Mouse (Mus musculus) heart, adult 9 months (tissue): ENCODE measurements at regions not wholly inside any gene's neighbourhood (a gene's known extent, or its start where the extent isn't known, plus 50 kb on each side); places are given as distances from the start of the nearest gene placed in this dataset.

Experiments used
- DNase-seq, 2 experiments: peaks; one replicate each; pipeline ENCODE4 v3.0.0; 2022; ENCODE audit warnings: low spot score in 2 of 2

DNA sequence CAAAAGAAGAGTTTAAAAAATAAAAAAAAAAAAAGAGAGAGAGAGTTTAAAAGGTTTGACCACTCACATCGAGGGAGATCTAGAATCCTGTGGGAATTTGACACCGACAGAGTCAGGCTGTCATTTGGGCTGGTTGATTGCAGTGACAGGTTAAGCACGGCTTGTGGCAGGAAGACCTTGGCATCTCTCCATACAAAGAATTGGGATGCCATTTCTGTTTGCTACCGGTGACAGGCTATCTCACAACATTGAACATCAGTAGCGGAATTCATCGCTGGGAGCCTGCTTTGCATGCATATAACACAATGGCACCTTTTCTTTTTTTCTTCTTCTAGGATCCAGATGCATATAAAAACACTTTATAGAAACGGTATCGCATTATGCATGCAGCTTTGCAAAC, 53.7 kb upstream of the Gm26657 start:
- no peak for DNase-seq

DNA sequence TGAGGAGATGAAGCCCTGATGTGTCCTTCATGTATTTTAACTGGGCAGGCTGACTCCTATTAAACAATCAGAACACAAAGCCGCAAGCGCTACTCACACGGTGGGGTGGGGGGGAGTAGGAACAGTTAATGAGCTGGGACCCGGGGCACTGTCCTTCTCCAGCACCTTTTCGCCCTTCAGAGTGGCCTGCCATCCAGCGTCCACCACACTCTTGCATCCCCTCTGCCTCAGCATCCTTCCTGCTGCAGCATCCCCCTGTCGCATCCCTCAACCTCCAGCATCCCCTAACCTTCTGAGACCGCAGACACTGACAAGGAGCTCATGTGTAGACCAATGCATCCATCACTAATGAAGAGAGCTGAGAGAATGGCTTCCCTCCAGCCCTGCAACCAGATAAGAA, 54.2 kb upstream of the Gm26657 start:
- DNase-seq: no peak

DNA sequence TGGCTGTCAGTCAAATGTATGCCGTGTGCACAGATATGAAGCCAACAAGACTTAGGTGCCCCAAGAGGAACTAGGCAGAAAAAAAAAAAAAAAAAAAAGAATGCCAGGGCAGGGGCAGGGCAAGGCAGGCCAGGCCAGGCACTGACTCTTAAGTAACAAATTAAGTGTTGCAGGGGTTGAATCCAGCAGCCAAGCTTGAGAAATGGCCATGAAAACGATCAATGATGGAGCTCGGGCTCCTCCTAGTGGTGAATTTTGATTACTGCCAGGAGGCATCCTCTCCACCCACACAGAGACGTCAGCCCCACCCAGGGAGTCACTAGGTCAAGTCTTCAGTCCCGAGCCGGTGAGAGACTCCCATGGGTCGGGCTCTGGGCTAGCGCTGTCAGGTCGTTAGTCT, 54.7 kb upstream of the Gm26657 start:
- peak; percentile 73 to 83 for DNase-seq

DNA sequence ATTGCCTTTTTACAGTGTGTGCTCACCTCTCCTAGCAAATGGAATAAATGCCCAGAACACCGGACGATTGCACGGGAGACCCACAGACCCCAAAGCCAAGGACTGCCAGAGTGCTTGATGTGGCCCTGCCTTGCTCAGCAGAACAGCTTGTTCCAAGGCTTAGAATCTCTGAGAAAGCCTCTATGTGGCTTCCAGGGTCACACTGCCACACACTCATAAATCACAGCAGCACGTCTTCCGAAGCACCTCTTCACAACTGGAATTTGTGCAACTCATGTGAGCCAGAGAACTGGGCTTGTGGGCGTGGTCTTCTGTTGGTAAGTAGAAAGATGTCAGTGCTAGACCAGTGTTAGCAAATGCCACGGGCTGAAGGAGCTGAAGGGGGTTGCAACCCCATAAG, 55.8 kb upstream of the Gm26657 start:
- no peak for DNase-seq

DNA sequence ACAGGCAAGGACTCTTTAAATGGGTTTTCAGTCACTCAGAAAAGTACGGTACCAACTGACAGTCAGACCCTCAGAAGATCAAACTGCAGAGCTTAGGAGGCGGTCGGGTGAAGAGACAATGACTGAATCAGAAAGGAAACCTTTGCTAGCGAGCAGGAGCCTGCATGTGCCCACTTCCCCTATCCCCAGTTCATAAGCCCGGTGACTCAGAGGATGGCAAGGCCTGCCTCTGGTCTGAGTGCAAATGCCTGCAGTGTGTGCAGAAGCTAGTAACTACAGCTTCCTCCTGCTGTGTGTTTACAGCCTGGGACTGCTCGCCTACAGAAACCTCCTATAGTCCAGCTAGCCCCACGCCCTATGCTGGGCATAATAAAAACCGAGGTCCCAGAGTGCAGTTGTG, 58.7 kb upstream of the Gm26657 start:
- DNase-seq: no peak

DNA sequence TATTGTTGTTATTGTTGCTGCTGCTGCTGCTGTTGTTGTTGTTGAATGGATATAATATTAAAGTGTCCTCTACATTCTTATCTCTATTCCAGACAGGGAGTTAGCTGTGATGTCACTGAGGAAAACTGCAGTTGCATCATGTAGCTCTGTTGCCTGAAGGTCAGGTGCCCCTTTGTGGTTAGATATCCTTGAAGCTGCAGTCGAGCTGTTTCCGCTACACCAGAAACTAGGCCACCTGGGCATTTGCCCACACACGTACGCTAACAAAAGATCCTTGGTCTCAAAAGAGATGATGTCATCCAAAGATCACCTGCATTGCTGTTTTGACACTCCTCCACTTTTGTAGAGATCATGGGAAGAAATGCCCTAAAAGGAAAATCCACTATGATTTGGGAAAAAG, 66.0 kb upstream of the Gm26657 start:
- no peak for DNase-seq

DNA sequence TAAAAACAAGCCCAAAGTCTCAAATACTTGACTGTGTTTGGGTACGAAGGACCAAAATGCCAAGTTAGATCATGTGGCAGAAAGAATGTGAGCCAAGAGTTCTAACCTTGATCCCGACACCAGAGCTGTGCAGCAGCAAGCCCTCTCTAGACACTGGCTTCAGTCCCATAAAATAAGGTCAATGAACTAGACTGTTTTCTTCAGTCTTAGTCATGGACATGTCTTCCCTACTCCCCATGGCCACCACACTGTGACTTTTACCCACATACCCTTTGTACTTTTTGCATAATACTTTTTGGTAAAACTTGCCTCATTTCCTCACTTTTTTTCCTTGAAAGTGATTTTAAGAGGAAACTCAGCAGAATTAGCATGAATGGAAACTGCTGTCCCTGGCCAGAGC, 74.9 kb upstream of the Gm26657 start:
- no peak for DNase-seq

DNA sequence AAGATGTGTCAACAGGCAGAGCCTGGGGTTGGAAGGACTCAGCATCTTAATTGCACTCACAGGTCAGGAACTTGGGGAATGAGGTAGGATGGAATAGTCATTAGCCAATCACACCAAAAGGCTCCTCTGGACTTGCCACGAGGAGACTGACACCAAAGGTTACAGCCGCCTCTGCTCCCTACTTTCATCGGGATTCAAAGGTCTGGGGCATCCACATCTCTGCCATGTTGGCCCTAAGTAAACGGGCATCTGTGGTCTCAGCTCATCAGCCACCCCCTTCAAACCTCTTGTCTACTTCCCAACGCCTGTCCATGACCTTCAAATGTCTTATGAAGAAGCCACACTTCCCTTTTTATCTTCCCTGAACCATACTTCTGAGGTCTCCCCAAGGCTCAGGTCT, 78.1 kb upstream of the Gm26657 start:
- no peak for DNase-seq

DNA sequence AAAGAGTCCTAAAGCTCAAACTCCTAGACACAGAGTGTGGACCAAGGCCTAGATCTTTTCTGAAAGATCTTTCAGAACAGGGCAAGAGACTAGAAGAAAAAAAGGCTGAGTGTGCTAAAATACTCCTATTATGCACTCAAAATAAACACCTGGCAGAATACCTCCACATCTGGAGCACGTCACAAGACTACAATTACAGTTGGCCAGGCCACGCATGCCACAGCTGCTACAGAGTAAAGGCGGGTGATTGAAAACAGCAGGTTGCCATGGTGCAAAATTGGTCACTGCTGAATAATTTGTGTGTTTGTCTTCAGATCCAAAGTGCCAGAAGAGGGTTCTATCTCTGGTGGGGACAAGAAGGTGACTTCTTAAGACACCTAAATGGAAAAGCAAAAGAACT, 82.8 kb upstream of the Gm26657 start:
- DNase-seq: no peak

DNA sequence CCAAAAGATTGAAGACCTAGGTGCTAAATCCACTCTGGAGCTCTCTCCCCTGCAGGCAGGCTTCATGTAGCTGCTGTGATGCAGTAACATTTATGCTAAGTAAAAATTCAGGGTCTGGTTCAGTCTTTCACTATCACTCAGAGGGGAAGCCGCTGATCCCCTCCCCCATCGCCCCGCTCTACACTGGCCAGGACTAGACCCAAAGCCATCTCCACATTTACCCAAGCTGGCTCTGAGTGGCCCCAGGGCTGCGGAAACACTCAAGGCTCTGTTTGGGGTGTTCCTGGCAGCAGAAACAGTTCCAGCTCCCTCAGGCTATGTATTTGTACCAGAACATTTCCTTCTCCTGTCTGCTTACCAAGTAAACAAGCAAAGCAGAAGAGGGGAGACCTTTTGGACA, 85.5 kb upstream of the Gm26657 start:
- no peak for DNase-seq

DNA sequence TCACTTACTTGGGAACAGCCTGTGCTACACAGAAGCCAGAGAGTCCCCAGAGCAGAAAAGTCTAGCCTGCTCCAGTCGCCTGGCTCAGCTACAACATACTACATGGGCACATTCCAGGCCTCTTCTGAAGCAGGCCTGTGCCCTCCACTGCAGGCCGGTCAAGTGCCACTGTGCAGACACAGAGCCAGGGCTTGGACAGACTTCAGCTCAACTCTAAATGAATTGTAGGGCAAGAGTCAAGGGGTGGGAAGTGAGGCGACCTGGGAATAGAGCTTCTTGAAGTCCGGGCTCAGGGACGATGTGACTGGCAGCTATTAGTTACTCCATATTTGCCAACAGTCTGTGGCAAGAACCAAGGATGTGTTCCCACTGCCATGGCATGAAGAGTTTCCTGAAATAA, 87.1 kb upstream of the Gm26657 start:
- DNase-seq: peak; percentile 24 to 36

DNA sequence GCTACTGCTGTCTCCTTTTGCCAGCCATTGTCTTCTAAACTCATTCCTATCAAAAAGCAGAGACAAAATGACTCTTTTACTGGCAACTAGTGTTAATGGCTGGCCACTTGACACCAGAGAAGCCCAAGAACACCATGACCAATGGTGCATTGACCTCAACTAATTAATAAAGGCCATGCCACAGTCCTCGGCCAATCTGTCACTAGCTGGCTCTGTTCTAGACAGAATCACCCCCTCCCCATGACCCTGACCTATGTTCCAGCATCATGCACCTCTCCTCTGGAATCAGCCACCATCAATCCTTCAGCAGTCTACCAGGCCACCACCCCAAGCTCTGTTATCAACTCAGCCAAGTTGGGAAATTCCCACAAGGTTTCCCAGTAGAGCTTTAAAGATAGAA, 90.1 kb upstream of the Gm26657 start:
- DNase-seq: no peak

DNA sequence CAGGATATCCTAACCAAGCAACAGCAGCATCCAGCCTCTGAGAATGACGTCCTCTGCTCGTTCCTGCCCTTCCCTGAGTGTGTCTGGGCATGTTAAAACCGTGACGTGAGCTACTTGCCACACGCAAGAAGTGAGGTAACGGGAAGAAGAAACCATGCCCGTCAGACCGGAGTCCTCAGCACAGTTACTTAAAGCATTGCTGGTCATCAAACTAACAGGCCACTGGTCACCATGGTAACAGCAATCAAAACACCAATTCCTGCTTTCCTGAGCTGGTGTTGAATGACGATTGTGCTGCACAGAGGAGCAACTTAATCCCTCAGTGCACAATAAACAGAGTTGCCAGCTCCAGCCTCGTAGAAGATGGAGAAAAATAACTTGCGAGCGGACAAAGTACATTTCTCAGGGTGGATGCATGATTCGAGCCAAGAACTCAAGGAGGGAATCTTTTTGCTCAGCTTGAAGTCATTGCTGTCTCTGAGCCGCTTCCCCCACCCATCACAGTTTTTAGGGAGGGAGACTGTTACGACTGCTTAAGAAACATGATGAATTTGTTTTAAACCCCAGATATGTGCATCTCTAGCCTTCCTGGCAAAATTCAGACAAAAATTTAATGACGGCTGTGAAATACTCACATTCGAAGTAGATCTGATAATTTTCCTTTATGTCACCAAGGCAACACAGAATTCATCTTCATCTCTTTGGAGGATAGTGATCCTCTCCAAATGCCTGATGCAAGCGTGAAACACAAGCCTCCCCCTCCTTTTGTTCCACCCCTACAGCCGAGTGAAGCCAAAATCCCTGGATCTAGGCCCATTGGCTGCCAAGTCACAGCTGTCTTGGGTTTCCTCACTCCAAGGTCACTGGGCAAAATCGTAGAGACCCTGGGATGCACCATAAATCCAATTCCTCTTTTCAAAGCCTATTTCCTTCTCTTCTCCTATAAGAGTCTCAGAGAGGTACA, 95.6 kb upstream of the Gm26657 start:
- peak; percentile 6 to 14 for DNase-seq

DNA sequence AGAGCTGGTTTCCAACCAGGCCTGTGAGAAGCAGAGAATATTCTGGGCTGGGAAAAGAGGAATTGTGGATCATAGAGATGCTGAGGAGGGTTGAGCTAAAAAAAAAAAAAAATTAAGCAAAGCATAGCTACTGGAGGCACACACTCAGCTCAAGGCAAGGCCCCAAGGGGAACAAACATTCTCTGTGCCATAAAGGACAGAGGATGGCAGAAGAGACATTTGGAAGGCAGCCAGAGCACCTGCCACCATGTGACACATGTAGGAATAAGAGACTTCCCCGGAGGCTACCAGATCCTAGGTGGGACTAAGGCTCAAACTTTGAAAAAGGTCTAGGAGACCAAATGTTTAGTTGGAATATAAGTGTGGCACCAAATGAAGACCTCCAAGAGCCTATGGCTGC, 96.4 kb upstream of the Gm26657 start:
- DNase-seq: no peak

DNA sequence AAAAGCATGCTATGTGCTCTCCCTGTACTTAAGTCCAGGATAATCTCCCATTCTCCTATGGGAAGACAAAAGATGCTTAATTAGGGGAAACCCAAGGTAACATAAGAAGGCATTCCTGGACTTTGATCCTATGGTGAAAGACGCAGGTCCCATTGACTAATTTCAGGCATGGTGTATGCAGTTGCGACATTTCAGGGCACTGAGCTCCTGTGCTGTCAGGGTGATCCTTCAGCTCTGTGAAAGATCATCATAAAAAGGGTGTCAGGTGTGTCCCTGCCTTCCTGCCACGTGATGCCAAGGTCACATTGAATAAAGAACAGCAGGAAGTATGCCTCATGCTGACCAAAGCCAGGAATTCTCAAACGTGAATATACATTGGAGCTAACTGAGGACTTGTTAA, 100.2 kb upstream of the Gm26657 start:
- no peak for DNase-seq

DNA sequence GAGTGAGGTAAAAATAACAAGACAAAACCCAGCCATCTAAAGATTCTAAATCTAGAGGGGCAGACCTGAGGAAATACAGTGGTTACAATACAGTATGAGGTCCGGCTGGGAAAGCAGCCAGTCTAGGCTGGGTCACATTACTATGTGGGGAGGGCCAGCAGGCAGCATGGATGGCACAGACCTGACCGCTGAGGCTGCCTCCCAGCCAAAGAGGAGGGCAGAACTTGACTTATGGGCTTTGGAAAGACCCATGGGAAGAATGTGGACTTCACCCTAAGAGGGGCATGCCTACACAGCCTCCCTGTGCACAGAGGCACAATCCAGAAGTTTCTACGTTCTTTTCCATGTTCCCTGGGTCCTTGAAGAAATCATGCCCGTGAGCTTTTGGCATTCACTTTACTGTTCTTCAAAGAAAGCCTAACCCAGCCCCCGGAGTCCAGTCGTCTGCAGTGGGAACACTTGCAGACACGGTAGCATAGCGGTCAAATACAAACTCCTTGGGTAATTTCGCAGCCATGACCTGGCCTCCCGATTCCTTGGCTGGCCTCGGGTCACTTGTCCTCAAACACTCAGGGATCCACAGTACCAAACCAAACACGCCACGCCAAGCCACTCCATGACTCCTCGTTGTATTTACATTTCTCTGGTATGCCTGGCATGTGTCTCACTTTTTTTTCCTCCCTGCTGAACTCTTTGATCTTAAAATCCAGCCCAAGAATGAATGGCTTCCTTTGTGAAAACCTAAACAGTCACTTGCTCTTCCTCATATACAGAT, 101.0 kb upstream of the Gm26657 start:
- DNase-seq: no peak

DNA sequence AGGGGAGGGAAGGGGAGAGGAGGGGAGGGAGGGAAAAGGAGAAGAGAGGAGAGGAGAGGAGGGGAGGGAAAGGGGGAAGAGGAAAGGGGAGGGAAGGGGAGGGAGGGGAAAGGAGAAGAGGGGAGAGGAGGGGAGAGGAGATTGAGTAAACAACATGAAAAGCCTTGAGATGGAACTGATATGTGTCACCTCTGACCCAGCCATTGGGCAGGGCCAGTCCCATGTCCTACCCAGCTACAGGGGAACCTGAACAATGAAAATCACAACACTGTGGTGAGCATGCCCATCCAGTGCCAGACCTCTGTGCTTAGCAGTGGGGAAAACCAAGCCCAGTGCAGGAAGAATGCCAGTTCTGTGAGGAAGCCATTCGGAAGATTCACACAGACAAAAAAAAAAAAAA, 103.6 kb upstream of the Gm26657 start:
- DNase-seq: no peak

DNA sequence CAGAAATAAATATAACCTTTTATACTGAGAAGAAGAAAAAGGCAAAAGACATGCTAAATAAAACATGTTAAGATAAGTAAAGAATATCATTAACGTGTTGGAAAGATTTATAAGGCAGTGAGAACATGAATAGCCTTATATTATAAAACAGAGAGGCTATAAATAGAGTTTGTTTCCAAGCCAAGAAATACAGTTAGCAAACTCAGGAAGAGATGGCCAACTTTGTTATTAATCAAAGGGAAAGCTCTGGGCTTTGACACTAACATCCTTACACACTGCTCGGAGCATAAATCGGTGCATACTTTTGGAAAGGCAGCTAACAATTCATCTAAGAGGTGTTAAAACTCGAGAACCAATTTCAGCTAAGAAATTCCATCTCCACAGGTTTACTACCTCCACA, 106.3 kb upstream of the Gm26657 start:
- no peak for DNase-seq

DNA sequence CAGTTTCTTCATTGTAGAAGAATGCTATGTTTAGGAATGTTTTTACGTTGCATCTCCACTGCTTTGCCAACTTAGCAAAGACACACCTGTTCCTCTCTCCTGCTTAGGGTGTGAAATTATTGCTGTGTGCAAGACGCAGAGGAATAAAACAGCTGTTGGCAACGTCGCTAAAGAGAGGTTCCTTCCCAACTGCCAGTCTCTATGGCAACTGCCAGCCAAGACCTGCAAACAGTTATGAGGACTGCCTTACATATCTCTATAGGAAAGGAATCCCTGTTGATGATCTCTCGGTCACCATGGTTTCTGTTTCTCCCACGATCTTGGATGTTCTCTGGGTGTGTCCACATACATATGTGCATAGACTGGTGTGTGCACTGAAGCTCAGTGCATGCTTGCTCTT, 109.6 kb upstream of the Gm26657 start:
- DNase-seq: no peak

DNA sequence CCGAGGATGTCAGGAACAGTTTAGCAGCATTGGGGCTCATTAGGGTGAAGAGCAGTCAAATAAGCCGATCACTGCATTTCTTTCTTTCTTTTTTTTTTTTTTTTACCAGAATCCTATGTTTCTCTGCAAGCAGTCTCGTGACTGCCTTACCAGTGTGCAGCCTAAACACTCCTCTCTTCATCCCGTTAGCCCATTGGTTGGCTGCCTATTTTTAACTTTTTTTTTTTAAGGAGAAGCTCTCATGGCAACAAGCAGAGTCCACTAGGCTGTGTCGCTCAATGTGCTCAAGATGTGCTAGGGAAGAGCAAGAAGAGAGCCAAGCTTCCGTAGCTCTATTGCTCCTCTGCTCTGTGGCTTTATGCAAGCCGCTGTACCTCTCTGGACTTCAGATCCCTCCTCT, 112.7 kb upstream of the Gm26657 start:
- no peak for DNase-seq

DNA sequence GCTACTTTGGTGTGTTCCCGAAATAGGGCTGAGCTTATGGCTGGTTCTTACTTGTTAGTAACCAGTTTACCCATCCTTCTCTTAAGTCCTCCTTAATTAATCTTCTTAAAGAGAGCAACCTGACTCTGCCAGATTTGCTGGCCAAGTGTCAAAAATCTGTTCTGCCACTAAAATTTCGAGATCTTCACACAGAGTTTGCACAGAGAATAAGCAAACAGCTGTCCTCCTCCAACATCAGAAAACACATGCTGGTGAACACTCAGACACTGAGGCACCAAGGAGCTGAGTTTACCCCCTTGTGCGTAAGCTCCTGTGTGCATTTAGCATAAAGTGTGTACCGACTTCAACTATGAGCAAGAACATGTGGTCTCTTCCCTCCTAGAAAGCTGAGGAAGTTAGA, 118.1 kb upstream of the Gm26657 start:
- DNase-seq: no peak

DNA sequence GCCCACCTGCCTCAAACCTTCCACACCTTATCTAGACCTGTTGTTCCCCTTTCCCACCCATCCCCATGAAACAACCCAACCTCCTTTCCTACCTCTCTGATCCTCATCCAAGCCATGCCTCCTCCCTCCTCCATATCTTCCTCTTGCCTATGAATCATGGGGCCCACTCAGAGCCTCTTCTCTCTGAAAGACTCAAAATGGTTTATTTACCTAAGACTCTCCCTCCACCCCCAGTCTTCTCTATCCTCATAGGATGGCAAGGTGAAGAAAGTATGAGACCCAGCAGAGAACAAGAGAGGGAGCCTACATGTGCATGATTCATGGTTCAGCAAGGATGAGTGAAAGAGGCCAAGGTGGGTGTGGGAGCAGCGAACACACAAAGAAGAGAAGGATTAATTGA, 118.5 kb upstream of the Gm26657 start:
- no peak for DNase-seq

DNA sequence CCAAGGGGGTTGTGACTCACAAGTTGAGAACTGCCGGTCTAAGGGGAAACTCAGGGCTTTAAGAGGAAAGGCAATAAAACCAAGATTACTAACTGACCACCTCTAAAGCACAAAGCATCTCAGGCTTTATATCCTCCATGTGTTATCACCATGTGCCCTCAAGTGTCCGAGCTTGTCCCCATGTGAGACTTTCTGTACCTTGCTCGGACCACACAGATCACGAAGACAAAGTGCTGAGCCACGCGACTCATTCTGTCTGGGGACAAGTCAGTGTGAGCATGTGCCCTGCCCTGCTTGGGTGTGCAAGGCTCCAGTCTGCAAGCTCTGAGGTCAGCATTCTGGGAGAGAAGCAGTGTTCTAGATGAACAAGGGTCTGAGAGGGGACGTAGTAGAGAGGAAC, 119.2 kb upstream of the Gm26657 start:
- DNase-seq: no peak
